Mouse (Mus musculus) hindbrain, postnatal 0 days (tissue): ENCODE measurements around the gene Rasl11a. TPM values are rescaled to one million over a fixed set of nuclear protein-coding genes. Genes with fewer than 3 reads are reported as not detected.

Experiments used
- ATAC-seq: fragments of 200-750 bp; cut with Nextera tagmentation; 2 replicates; pipeline ENCODE4 v1.8.0; 2017; ENCODE audit warnings: mild to moderate bottlenecking, moderate TSS enrichment, moderate library complexity
- DNase-seq: peaks from one replicate; pipeline ENCODE4 v3.0.0-alpha.2; 2015; ENCODE audit warnings: low spot score
- H3K27ac ChIP-seq: fragments of 300-500 bp; sonication (generic); 2 replicates; pipeline ENCODE4 v1.5.1; 2014; ENCODE audit warnings: mild to moderate bottlenecking
- H3K27me3 ChIP-seq: fragments of 300-500 bp; sonication (generic); 2 replicates; pipeline ENCODE4 v1.6.1; 2014; ENCODE audit warnings: low read length, mixed read lengths; ENCODE audit not compliant: insufficient read depth
- H3K36me3 ChIP-seq: fragments of 300-500 bp; sonication (generic); 2 replicates; pipeline ENCODE4 v1.6.1; 2014; ENCODE audit warnings: low read length, mixed read lengths; ENCODE audit not compliant: insufficient read depth
- H3K4me1 ChIP-seq: fragments of 300-500 bp; sonication (generic); 2 replicates; pipeline ENCODE4 v1.6.1; 2014; ENCODE audit warnings: antibody characterized with exemption, low read length, mixed read lengths; ENCODE audit not compliant: insufficient read depth
- H3K4me2 ChIP-seq: fragments of 300-500 bp; sonication (generic); 2 replicates; pipeline ENCODE4 v1.6.1; 2014; ENCODE audit warnings: low read depth, mild to moderate bottlenecking, low read length, moderate library complexity, mixed read lengths
- H3K4me3 ChIP-seq: fragments of 300-500 bp; sonication (generic); 2 replicates; pipeline ENCODE4 v1.5.1; 2014; ENCODE audit warnings: low read length
- H3K9ac ChIP-seq: fragments of 300-500 bp; sonication (generic); replicated peaks from 2 replicates; pipeline ENCODE4 v1.6.1; 2014; ENCODE audit warnings: mild to moderate bottlenecking, low read length, moderate library complexity, mixed read lengths
- H3K9me3 ChIP-seq: fragments of 300-500 bp; sonication (generic); 2 replicates; pipeline ENCODE4 v1.6.1; 2016; ENCODE audit warnings: low read length, mixed read lengths
- CTCF ChIP-seq: IDR thresholded peaks from 2 replicates; pipeline ENCODE4 v1.5.1; 2016; ENCODE audit warnings: antibody characterized with exemption, control low read depth, low read depth
- WGBS: fragments of 180-500 bp; shearing (Covaris S2); extraction: QIAGEN DNeasy Blood & Tissue Kit; methylation state at CpG from one replicate; pipeline ENCODE4 v1.1.7; 2014; 5-methylcytosine and 5-hydroxymethylcytosine counted together
- polyA plus RNA-seq: library from polyadenylated mRNA; unstranded; fragments of >200 nt; fragmentation: Nextera tagmentation; extraction: Ambion mirVana; gene quantifications from 2 replicates; pipeline ENCODE4 v1.2.1, GENCODE M21; 2015
- total RNA-seq: library from RNA; depleted of rRNA; stranded (reverse); fragments of >200 nt; gene quantifications from 2 replicates; pipeline ENCODE4 v1.2.3, GENCODE M21; 2014

The Rasl11a gene
- total and polyA plus RNA-seq, 2 experiments from 2014 or later, result 13.9 to 15.4 TPM

DNA sequence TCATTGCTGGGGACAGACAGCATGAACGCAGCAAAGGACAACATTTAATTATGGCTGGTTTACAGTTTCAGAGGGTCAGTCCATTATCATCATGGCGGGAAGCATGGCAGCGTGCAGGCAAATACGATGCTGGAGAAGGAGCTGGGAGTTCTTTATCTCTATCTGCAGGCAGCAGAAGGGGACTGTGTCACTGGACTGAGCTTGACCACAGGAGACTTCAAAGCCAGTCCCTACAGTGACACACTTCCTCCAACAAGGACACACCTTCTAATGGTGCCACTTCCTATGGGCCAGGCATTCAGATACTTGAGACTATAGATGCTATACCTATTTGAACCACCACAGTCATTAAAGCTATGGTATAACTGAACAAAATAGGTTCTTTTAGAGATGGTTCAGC lies 29.5 kb upstream of the Rasl11a start:
- Histone ChIP-seq H3K27me3 (no peaks in the 10 kb centered on the region), H3K9ac (no peak overlapping the region), H3K4me1 (no peaks in the 10 kb centered on the region), H3K4me3 (no peak overlapping the region), H3K36me3 (no peaks in the 10 kb centered on the region), H3K9me3 (no peaks in the 10 kb centered on the region), H3K4me2 (no peak overlapping the region), H3K27ac (no peak overlapping the region)
- WGBS, result 83% methylated on average over 4 of the region's 4 CpGs
- no peak for DNase-seq
- no peak for TF ChIP-seq CTCF
- no peak for ATAC-seq

GRCm38 (mm10) chr5:146817583-146817982 lies 27.3 kb upstream of the Rasl11a start:
- H3K27ac ChIP-seq, result no peak overlapping the region
- ATAC-seq, result no peak
- no peaks in the 10 kb centered on the region for H3K9me3 ChIP-seq
- H3K36me3 ChIP-seq, result no peaks in the 10 kb centered on the region
- no peak for TF ChIP-seq CTCF
- H3K27me3 ChIP-seq, result no peaks in the 10 kb centered on the region
- whole genome bisulfite sequencing, result 82% methylated on average over 8 of the region's 8 CpGs
- DNase-seq, result no peak
- no peak overlapping the region for H3K4me2 ChIP-seq
- H3K4me1 ChIP-seq, result no peaks in the 10 kb centered on the region
- H3K4me3 ChIP-seq, result no peak overlapping the region
- no peak overlapping the region for H3K9ac ChIP-seq

DNA sequence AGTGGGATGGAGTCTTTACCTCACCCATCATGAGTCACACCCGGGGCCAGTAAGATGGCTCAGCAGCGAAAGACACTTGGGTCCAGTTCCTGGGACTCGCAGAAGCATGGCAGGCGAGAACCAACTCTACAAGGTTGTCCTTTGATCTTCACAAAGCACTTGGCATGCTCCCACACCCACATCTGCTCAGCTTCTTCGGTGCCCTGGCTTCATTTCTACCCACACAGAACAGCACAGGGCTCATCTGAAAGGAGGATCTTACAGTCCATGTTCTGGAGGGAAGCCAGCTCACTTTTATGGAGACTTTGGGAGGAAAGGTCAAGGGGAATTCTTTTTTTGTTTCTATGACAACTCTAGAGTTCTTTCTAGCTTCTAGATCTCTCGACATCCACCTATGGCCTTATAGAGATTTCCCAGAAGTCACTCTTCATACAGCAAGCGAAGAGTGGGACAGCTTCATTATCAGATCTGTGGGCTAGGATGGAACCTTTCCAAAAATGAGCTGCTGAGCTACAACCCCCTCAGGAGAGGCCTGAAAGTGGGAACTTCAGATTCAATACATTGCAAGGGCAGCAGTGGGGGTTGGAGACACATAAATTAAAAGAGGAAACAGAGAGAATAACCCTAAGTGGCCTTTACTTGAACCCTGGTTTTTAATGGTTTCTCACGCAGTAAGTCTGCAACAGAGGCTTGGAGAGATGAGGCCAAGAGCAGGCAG lies 25.8 kb upstream of the Rasl11a start:
- Histone ChIP-seq H3K4me1 (no peaks in the 10 kb centered on the region), H3K27ac (no peak overlapping the region), H3K27me3 (no peaks in the 10 kb centered on the region), H3K9ac (no peak overlapping the region), H3K4me3 (no peak overlapping the region), H3K36me3 (no peaks in the 10 kb centered on the region), H3K4me2 (no peak overlapping the region), H3K9me3 (no peaks in the 10 kb centered on the region)
- ATAC-seq (0 out of 2 replicates have a peak, but pooled peaks have one; percentile 18), DNase-seq (peak; percentile 13)
- WGBS, result 40% methylated on average over 8 of the region's 8 CpGs
- no peak for TF ChIP-seq CTCF

GRCm38 (mm10) chr5:146823005-146823404 lies 21.9 kb upstream of the Rasl11a start:
- no peaks in the 10 kb centered on the region for H3K4me1 ChIP-seq
- no peak overlapping the region for H3K9ac ChIP-seq
- ATAC-seq (no peak), DNase-seq (no peak)
- H3K4me3 ChIP-seq, result no peak overlapping the region
- no peak overlapping the region for H3K27ac ChIP-seq
- 83% methylated on average over 5 of the region's 5 CpGs for WGBS
- H3K36me3 ChIP-seq, result no peaks in the 10 kb centered on the region
- no peaks in the 10 kb centered on the region for H3K9me3 ChIP-seq
- H3K27me3 ChIP-seq, result no peaks in the 10 kb centered on the region
- no peak overlapping the region for H3K4me2 ChIP-seq
- no peak for TF ChIP-seq CTCF

DNA sequence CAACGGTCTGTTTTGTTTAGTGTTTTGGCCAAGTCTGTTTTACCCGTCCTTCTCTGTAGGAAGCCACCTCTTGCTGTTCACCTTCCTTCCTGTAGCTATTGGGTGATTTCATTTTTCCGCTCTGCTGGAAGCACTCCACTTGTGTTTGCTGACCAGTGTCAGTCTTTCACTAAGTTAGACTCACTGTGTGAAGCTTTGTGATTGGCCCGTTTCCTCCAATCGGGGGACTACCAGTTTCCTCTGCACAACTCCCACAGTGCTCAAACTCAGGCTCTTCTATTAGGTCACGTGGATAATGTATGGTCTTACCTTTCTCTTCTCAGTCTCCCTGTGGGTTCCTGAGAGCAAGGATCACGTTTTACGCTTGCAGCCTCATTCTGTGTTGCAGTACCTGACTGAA lies 15.3 kb upstream of the Rasl11a start:
- Histone ChIP-seq H3K4me3 (no peak overlapping the region), H3K36me3 (peaks cover under 1% of the 10 kb centered on the region; the same call in 1 of the 2 replicates), H3K27ac (no peak overlapping the region), H3K27me3 (no peaks in the 10 kb centered on the region), H3K4me1 (peaks cover 9% of the 10 kb centered on the region), H3K9ac (no peak overlapping the region), H3K9me3 (no peaks in the 10 kb centered on the region), H3K4me2 (no peak overlapping the region)
- WGBS, result 43% methylated on average over 8 of the region's 8 CpGs
- ATAC-seq (no peak), DNase-seq (no peak)
- no peak for TF ChIP-seq CTCF

- ATAC-seq (peak; percentile 43; the same call in 1 of the 2 replicates), DNase-seq (no peak)
- no peaks in the 10 kb centered on the region for H3K27me3 ChIP-seq
- no peaks in the 10 kb centered on the region for H3K9me3 ChIP-seq
- no peak for TF ChIP-seq CTCF
- peaks cover 21% of the 10 kb centered on the region; the same call in 1 of the 2 replicates for H3K36me3 ChIP-seq
- H3K4me1 ChIP-seq, result peaks cover 9% of the 10 kb centered on the region
- H3K4me2 ChIP-seq, result peak overlapping the region; percentile 83
- H3K27ac ChIP-seq, result peak overlapping the region; percentile 89
- peak overlapping the region; percentile 58 for H3K4me3 ChIP-seq
- 47% methylated on average over 7 of the region's 7 CpGs for WGBS
- H3K9ac ChIP-seq, result peak overlapping the region; percentile 80
Observed at GRCm38 (mm10) chr5:146832435-146832768, 12.5 kb upstream of the Rasl11a start.

- under 1% methylated on average over 60 of the region's 60 CpGs for WGBS
- peaks cover 25% of the 10 kb centered on the region; the same call in 1 of the 2 replicates for H3K36me3 ChIP-seq
- peak within 1 kb of the TSS; percentile 58 for H3K4me3 ChIP-seq
- H3K4me1 ChIP-seq, result peaks cover 9% of the 10 kb centered on the region
- DNase-seq, result peak; percentile 98
- peak within 1 kb of the TSS; percentile 89 for H3K27ac ChIP-seq
- H3K27me3 ChIP-seq, result no peaks in the 10 kb centered on the region
- H3K4me2 ChIP-seq, result peak within 1 kb of the TSS; percentile 83
- no peak for TF ChIP-seq CTCF
- ATAC-seq, result peak; percentile 98
- H3K9ac ChIP-seq, result peak within 1 kb of the TSS; percentile 80
- H3K9me3 ChIP-seq, result no peaks in the 10 kb centered on the region
Observed at GRCm38 (mm10) chr5:146832769-146833448, 12.0 kb upstream of the Rasl11a start, which contains the start of gene Rpl21. Gene Rpl21, plus strand, starts transcription at chr5:146832890.
